Mouse (Mus musculus) cerebellum, postnatal 10 days (tissue): ENCODE data around the gene Spns3.

ENCODE experiments used
- DNase-seq, 2 experiments: peaks; one replicate each; pipeline ENCODE4 v3.0.0; 2021; ENCODE audit warnings: mixed read lengths in 2 of 2

Gene Spns3

GRCm38 (mm10) chr11:72550134-72550988 lies at the start of gene Spns3:
Spns3 (minus strand) TSS chr11:72550506.
- DNase-seq, result no peak

- no peak for DNase-seq
These were observed 47.5 kb upstream of the Spns3 start for GRCm38 (mm10) chr11:72597780-72598179.

DNA sequence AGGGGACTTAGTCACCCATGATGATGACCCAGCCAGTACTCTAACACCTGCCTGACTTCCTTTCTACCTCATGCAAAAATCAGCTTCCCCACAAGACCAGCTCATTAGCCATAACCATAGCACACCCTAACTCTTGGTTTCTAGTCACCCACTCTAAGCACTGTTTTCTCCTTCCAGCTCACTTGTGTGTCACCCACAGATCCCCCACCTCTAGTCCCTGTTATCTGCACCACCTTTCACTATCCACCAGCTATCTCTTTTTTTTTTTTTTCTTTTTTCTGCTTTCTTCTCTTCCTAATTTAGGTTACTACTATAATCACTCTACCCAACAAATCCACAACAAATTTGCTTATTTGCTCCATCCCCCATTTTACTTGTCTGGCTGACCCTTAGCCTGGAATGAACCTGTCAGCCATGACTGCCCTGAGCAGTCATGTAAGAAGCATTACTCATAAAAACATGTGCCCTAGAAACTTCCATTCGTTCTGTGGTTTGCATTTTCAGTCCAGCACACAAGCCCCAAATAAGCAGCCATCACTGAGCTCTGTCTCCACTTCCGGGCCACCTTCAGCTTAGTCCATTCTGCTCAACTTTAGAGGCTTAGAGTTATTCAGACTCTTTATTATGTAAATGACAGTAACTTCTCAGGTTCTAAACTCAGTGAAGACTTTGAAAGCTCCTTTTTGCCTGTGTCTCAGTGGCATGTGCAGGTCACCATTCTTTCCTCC lies 44.9 kb upstream of the Spns3 start:
- no peak for DNase-seq

DNA sequence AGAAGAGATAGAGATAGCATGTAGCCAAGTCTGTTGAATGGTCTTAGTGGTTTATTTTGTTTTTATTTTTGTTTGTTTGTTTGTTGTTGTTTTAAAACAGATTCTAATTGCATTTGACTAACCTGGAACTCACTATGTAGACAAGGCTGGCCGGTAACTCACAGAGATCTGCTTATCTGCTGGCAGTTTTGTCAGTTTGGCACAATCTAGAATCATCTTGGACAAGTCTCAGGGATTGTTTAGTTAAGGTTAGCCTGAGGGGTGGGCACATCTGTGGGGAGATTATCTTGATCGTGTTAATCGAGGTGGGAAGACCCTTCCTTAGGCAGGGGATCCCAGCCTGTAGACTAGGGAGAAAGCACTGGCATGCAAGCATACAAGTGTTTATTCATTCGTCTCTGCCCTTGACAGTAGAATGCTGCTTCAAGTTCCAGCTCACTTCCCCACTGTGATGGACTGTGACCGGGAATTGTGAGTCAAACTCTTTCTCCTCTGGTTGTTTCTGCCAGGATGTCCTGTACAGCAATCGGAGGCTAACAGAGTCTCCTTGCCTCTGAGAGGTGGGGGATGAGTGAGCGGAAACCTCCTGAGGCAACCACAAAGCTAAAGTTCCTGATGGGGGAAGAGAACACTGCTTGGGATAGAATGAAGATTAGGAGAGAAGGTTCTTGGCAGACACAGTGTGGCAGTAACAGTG lies 37.4 kb upstream of the Spns3 start:
- no peak for DNase-seq

DNA sequence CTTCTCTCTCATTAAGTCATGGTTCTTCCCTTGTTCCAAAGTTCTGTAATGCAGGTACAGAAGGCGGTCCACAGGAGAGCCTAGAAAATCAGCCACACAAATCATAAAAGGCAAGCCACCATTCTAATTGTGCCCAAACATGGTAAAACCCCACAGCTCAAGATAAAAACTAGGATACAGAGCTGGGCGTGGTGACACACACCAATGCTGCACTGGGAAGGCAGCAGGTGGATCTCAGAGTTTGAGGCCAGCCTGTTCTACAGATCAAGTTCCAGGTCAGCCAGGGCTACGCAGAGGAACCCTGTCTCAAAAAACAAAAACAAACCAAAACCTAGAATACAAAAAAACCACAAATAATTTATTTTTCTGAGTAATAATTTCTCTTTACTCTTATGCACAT lies 36.3 kb upstream of the Spns3 start:
- DNase-seq, result no peak

DNA sequence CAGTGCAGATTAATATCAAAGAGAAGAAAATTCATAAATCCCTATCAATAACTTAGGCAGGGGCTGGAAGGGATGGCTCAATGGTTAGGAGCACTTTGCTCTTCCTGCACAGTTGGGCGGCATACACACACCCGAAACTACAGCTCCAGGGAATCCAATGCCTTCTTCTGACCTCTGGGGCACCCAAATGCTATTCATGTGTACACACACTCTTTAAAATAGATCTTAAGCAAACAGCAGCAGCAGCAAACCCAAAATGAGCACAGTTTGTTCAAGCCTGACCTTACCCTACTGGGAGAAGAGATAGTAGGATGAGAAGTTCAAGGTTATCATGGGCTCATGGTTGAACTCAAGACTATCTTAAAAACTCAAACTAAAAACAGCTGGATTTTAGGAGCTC lies 32.8 kb upstream of the Spns3 start:
- no peak for DNase-seq

GRCm38 (mm10) chr11:72582448-72582705 lies 32.1 kb upstream of the Spns3 start:
- DNase-seq, result no peak

GRCm38 (mm10) chr11:72581609-72582447 lies 31.5 kb upstream of the Spns3 start:
- peak; percentile 71 to 72 for DNase-seq

GRCm38 (mm10) chr11:72578471-72578870 lies 28.2 kb upstream of the Spns3 start:
- no peak for DNase-seq

DNA sequence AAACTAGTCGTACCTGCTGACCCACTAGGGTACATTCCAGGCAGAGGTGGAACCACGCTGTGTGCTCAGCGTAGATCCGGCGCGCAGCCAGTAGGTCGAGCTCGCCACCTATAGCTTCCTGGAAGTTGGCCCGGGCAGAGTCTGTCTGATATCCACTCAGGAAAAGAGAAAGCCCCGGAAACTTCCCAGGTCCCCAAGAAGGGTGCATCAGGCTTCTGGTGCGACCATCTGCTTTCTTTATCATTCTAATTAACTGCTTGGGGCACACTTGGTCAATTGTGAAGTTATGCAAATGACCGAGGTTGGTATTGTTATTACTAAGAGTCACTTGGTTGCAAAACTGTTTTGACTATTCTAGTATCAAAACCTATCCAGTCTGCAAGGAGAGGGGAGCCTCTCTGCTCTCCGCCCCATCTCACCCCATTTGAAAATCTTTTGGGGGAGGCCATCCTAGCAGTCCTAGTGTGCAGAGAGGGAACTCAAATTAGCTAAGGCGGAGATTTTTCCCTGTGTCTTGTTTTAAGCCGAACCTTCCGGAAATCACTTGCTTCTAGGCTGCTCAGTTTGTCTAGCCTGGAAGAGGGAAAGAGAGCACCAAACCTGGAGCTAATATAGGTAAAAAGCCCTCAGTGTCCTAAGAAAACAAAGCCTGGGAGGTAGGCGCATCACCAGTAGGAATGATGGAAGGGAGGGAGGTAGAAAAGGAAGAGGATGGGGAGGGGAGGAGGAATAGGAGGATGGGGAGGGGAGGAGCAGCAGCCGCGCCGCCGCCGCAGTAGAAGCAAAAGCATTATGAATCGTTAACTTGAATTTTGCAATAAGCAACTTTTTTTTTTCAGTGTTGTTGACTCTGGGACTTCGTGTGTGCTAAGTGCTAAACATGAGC lies 26.4 kb upstream of the Spns3 start:
- DNase-seq, result peak; percentile 87 to 92

GRCm38 (mm10) chr11:72576111-72576465 lies 25.8 kb upstream of the Spns3 start:
- DNase-seq, result peak; percentile 88

- peak; percentile 65 to 69 for DNase-seq
These were observed 23.5 kb upstream of the Spns3 start for GRCm38 (mm10) chr11:72573819-72574218.

- peak; percentile 93 to 94 for DNase-seq
These were observed 20.1 kb upstream of the Spns3 start for GRCm38 (mm10) chr11:72570319-72570979.

- no peak for DNase-seq
These were observed 19.5 kb upstream of the Spns3 start for GRCm38 (mm10) chr11:72569671-72570318.

GRCm38 (mm10) chr11:72569051-72569450 lies 18.7 kb upstream of the Spns3 start:
- peak in 1 of 2 experiments; percentile 32 for DNase-seq

- DNase-seq, result no peak
These were observed 16.6 kb upstream of the Spns3 start for GRCm38 (mm10) chr11:72566816-72567338.

- no peak for DNase-seq
These were observed 16.0 kb upstream of the Spns3 start for GRCm38 (mm10) chr11:72566304-72566703.

GRCm38 (mm10) chr11:72564232-72564807 lies 14.0 kb upstream of the Spns3 start:
- DNase-seq, result peak; percentile 54 to 64

- DNase-seq, result no peak
These were observed 10.4 kb upstream of the Spns3 start for GRCm38 (mm10) chr11:72560661-72561060.

GRCm38 (mm10) chr11:72558155-72558554 lies 7.8 kb upstream of the Spns3 start:
- no peak for DNase-seq
